Mouse (Mus musculus): ENCODE results near the gene Cyp4f39. TPM values are rescaled to one million over a fixed set of nuclear protein-coding genes. Genes with fewer than 3 reads are reported as not detected.
A peak's percentile ranks its signal among the peaks of the same experiment; 100 is the strongest.
"Not testable (repeated sequence)": the region's sequence is repeated elsewhere in the genome, so short reads cannot be mapped to it uniquely, and the experiment has no call there.

Gene Cyp4f39
- polyA plus RNA-seq, 1 experiment from 2014 or later = 0.37 TPM

DNA sequence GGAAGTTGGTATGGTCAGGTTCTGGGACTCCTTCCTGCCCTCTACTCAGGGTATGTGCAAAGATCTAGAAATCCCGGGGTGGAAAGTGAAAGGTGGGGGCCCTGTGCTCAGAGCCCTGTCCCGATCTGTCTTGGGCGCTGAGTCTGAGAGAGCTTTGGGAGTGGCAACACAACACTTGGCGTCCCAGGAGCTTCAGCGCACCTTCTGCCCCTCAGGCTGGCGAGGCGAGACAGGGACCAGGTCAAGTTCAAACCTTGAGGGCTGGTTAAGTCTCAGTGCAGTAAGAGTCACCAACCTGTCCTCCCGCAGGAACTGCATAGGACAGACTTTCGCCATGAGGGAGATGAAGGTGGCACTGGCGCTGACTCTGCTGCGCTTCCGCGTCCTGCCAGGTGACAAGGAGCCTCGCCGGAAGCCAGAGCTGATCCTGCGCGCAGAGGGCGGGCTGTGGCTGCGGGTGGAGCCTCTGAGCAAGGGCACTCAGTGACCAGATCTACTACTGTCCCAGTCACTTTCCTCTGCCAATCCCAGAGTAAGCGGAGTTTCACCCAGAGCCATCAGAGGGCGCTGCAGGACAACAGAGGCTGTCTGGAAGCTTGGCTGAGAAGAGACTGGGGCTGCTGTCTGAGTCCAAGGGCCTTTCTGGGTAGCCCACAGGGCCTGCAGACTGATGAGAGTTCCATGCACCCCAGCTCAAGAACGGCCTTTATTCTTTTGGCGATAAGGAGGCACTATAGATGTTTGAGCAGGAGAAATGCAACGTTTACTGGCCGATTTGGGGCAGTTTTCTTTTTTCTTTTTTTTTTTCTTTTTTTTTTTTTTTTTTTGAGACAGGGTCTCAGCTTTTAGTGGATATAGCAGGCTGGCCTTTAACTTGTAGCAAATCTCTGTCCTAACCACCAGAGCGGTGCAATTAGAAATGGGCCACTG is 76.2 kb downstream of the Cyp4f39 start:
- no peaks in the 10 kb centered on the region for H3K36me3 ChIP-seq (ENCODE audit: control insufficient read depth, insufficient read depth, low read length)
- no peaks in the 10 kb centered on the region for H3K4me1 ChIP-seq (ENCODE audit: control insufficient read depth, insufficient read depth, low read length)
- peak; percentile 98 for ATAC-seq
- WGBS = 15% methylated on average over 26 of the region's 26 CpGs
- peak overlapping the region; percentile 48 for H3K4me3 ChIP-seq (ENCODE audit: low read length)
- H3K27ac ChIP-seq (ENCODE audit: low read length) = peak overlapping the region; percentile 48; the same call in 1 of the 2 replicates
- H3K4me2 ChIP-seq (ENCODE audit: low read depth, low read length) = peak overlapping the region; percentile 59
- peak overlapping the region; percentile 67 for H3K9ac ChIP-seq (ENCODE audit: low read depth, low read length)
- no peaks in the 10 kb centered on the region for H3K9me3 ChIP-seq (ENCODE audit: control insufficient read depth, low read length)
- H3K27me3 ChIP-seq (replicated peaks; ENCODE audit: control insufficient read depth, insufficient read depth, low read length) = no peaks in the 10 kb centered on the region

- H3K4me3 ChIP-seq (ENCODE audit: low read length); H3K4me1 ChIP-seq (ENCODE audit: control insufficient read depth, insufficient read depth, low read length); H3K36me3 ChIP-seq (ENCODE audit: control insufficient read depth, insufficient read depth, low read length); H3K9ac ChIP-seq (ENCODE audit: low read depth, low read length); H3K27me3 ChIP-seq (replicated peaks; ENCODE audit: control insufficient read depth, insufficient read depth, low read length); ATAC-seq; H3K27ac ChIP-seq (ENCODE audit: low read length); H3K9me3 ChIP-seq (ENCODE audit: control insufficient read depth, low read length); H3K4me2 ChIP-seq (ENCODE audit: low read depth, low read length): not testable (repeated sequence)
- WGBS = 61% methylated on average over 4 of the region's 4 CpGs
Observed at GRCm38 (mm10) chr17:32532356-32532755, 79.8 kb downstream of the Cyp4f39 start.

DNA sequence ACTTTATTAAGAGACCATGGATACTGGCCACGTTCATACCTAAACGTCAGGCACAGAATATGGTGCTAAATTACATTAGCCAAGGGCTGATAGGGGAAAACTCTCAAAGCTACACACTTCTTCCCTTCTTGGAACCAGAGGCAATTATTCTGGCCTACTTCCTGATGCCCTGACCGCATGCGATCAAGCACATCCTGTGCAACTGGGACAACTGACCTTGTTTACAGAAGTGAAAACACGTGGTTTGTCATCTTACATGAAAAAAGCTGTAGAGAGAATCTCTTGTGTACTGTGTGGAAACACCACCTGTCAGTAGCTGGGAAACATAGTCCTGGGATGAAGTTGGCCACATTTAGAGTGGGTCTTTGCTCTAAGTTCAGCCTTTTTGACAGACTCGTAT is 81.5 kb downstream of the Cyp4f39 start:
- ATAC-seq = no peak
- 71% methylated on average over 6 of the region's 6 CpGs for WGBS
- Histone ChIP-seq H3K4me2 (ENCODE audit: low read depth, low read length) (no peak overlapping the region), H3K27me3 (replicated peaks; ENCODE audit: control insufficient read depth, insufficient read depth, low read length) (no peaks in the 10 kb centered on the region), H3K27ac (ENCODE audit: low read length) (no peak overlapping the region), H3K4me1 (ENCODE audit: control insufficient read depth, insufficient read depth, low read length) (peaks cover 6% of the 10 kb centered on the region), H3K9me3 (ENCODE audit: control insufficient read depth, low read length) (no peaks in the 10 kb centered on the region), H3K36me3 (ENCODE audit: control insufficient read depth, insufficient read depth, low read length) (no peaks in the 10 kb centered on the region), H3K9ac (ENCODE audit: low read depth, low read length) (no peak overlapping the region), H3K4me3 (ENCODE audit: low read length) (no peak overlapping the region)

GRCm38 (mm10) chr17:32536051-32536866 is 83.7 kb downstream of the Cyp4f39 start, which contains the start of gene Cyp4f16:
Gene Cyp4f16 (plus strand): TSS chr17:32536558.
- 3% methylated on average over 5 of the region's 5 CpGs for WGBS
- peak within 1 kb of the TSS; percentile 58 for H3K4me3 ChIP-seq (ENCODE audit: low read length)
- peak within 1 kb of the TSS; percentile 72 for H3K27ac ChIP-seq (ENCODE audit: low read length)
- peak; percentile 97 for ATAC-seq
- H3K9ac ChIP-seq (ENCODE audit: low read depth, low read length) = peak within 1 kb of the TSS; percentile 67
- H3K27me3 ChIP-seq (replicated peaks; ENCODE audit: control insufficient read depth, insufficient read depth, low read length); H3K4me1 ChIP-seq (ENCODE audit: control insufficient read depth, insufficient read depth, low read length); H3K36me3 ChIP-seq (ENCODE audit: control insufficient read depth, insufficient read depth, low read length); H3K9me3 ChIP-seq (ENCODE audit: control insufficient read depth, low read length): not testable (repeated sequence)
- peak within 1 kb of the TSS; percentile 61 for H3K4me2 ChIP-seq (ENCODE audit: low read depth, low read length)

DNA sequence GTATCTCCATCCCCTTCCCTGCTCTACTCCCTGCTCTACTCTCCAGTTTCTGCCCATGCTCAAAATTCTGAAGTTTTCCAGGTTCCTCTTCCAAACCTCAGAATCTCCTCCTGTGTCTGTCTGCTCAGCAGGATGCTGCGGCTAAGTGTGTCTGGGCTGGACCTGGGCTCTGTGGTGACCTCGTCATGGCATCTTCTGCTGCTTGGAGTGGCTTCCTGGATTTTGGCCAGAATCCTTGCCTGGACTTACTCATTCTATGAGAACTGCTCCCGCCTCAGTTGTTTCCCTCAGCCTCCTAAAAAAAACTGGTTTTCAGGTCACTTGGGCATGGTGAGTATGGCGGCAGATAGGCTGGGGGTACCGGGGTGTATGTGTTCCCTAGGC is 84.3 kb downstream of the Cyp4f39 start:
- Histone ChIP-seq H3K36me3 (ENCODE audit: control insufficient read depth, insufficient read depth, low read length) (no peaks in the 10 kb centered on the region), H3K9ac (ENCODE audit: low read depth, low read length) (peak overlapping the region; percentile 67), H3K27me3 (replicated peaks; ENCODE audit: control insufficient read depth, insufficient read depth, low read length) (no peaks in the 10 kb centered on the region), H3K27ac (ENCODE audit: low read length) (peak overlapping the region; percentile 72; the same call in 1 of the 2 replicates), H3K4me3 (ENCODE audit: low read length) (peak overlapping the region; percentile 58), H3K9me3 (ENCODE audit: control insufficient read depth, low read length) (no peaks in the 10 kb centered on the region), H3K4me2 (ENCODE audit: low read depth, low read length) (peak overlapping the region; percentile 61), H3K4me1 (ENCODE audit: control insufficient read depth, insufficient read depth, low read length) (peaks cover 6% of the 10 kb centered on the region)
- WGBS = 57% methylated on average over 5 of the region's 5 CpGs
- no peak for ATAC-seq

Other genes starting within 250 kb of the Cyp4f39 start
- 35.1 and 56.8 TPM in 2 replicates for gene Brd4, start 168.0 kb upstream of the Cyp4f39 start, polyA plus RNA-seq (2015; fragmentation: Nextera tagmentation; extraction: Ambion mirVana)
- gene Akap8, start 131.5 kb upstream of the Cyp4f39 start, polyA plus RNA-seq (2015; fragmentation: Nextera tagmentation; extraction: Ambion mirVana) = 75.0 and 75.7 TPM in 2 replicates
- 66.3 and 73.0 TPM in 2 replicates for gene Akap8l, start 102.1 kb upstream of the Cyp4f39 start, polyA plus RNA-seq (2015; fragmentation: Nextera tagmentation; extraction: Ambion mirVana)
- gene Wiz, start 63.3 kb upstream of the Cyp4f39 start, polyA plus RNA-seq (2015; fragmentation: Nextera tagmentation; extraction: Ambion mirVana) = 17.5 and 18.9 TPM in 2 replicates
- gene Rasal3, start 49.1 kb upstream of the Cyp4f39 start, polyA plus RNA-seq (2015; fragmentation: Nextera tagmentation; extraction: Ambion mirVana) = 1.4 and 2.0 TPM in 2 replicates
- 0.42 and 0.79 TPM in 2 replicates for gene Pglyrp2, start 28.6 kb upstream of the Cyp4f39 start, polyA plus RNA-seq (2015; fragmentation: Nextera tagmentation; extraction: Ambion mirVana)
- gene Cyp4f17, start 53.3 kb downstream of the Cyp4f39 start, polyA plus RNA-seq (2015; fragmentation: Nextera tagmentation; extraction: Ambion mirVana) = 4.6 TPM in 2 replicates
- gene Cyp4f16, start 83.8 kb downstream of the Cyp4f39 start, polyA plus RNA-seq (2015; fragmentation: Nextera tagmentation; extraction: Ambion mirVana) = 58.5 and 70.7 TPM in 2 replicates
- not detected in 2 replicates for gene Cyp4f37, start 168.6 kb downstream of the Cyp4f39 start, polyA plus RNA-seq (2015; fragmentation: Nextera tagmentation; extraction: Ambion mirVana)
- gene Cyp4f40, start 206.2 kb downstream of the Cyp4f39 start, polyA plus RNA-seq (2015; fragmentation: Nextera tagmentation; extraction: Ambion mirVana) = 24.0 and 24.6 TPM in 2 replicates
- 0.26 and 0.28 TPM in 2 replicates for gene Cyp4f15, start 232.9 kb downstream of the Cyp4f39 start, polyA plus RNA-seq (2015; fragmentation: Nextera tagmentation; extraction: Ambion mirVana)